Mouse (Mus musculus) layer of hippocampus, adult 9-11 months (tissue): ENCODE measurements around the gene Shank1.
A peak's percentile ranks its signal among the peaks of the same experiment; 100 is the strongest.

ENCODE experiments used
- DNase-seq: peaks from one replicate; pipeline ENCODE4 v3.0.0; 2022

Gene Shank1

DNA sequence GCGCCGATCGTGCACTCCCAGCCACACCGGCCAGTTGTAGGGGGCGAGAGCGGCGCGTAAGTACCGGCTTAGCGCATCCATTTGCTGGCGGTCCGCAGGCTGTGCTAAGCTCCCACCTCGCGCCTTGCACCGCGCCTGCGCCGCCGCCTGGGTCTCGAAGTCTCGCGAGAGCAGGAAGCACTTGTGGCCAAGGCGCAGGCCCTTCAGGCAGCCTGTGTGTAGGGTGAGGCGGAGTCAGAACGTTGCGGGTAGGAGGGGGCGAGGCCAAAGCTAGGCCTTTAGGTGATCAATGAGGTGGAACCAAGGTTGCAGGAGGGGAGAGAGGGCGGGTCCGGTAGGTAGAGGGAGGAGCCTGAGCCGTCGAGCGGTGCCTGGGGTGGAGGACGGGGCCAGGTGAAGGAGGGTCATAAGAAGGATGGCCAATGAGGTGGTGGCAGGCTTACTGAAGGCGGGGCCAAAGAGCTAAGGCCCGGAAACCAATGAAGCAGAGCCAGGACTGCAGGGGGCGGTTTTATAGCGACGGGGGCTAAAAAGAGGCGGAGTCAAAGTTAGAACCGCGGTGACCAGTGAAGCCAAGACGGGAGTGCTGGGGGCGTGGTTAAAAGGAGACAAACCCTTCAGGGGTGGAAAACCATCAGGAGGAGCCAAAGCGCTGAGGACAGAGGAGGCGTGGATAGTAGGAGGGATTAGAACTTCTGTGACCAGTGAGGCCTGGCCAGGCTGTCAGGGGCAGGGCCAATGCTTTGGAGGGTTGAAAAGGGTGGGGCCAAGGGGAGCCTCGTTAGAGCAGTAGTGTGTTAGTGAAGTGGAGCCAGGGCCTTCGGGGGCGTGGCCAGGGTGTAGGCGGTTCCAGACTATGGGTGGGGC lies 5.0 kb upstream of the Shank1 start:
- DNase-seq: peak; percentile 98

DNA sequence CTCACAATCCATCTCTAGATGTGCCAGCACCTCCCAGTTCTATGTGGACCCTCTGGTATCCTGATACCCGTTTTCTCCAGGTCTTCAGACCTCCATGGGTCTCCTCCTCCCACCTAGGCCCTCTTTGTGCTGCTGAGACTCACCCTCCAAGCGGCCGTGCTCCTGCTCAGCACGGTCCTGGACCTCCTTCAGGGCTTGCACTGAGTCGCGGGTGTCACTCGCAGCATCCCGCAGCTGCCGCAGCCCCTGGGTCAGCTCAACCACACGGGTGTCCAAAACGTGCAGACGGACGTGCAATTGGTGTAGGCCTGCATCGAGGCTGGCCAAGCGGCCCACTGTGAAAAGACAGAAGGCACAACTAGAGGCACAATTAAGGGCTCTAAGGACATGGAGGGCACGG lies 4.4 kb upstream of the Shank1 start:
- no peak for DNase-seq

DNA sequence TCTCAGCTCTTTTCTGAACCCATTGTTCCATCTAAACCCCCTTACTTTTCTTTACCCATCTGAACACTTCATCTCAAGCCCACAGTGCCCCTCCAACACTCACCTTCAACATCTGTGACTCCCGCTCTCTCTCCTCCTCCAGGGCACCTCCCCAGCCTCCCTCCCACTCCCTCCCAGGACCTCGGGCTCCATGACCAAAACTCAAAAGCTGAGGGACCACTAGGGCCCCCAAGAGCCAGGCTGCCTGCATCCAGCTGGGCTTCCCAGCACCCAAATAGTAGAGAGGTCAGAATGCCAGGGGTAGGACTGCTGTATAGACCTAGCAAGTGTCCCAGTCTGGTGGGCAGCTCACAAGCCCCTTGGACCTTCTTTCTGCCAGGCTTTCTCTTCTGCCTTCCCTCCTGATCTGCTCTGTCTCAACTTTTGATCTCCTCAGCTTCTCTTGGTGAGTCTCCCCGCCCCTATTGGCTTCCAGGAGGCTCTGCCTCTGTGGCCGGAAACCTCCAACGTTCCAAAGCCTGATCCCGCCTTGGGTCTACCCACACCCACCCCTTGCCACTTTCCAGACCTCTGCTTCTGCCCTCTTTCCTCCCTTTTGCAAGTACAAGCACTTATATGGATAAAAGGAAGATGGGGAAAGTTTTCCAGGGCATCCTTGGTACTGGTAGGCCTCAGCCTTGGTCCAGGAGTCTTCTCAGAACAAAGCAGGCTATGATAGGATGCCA lies 3.4 kb upstream of the Shank1 start, which contains the start of gene Clec11a:
Clec11a (minus strand) TSS at position 387 of the 725 bp plus-strand sequence.
- DNase-seq: no peak

- DNase-seq: no peak
Measured at GRCm38 (mm10) chr7:44307261-44308020, 2.6 kb upstream of the Shank1 start.

DNA sequence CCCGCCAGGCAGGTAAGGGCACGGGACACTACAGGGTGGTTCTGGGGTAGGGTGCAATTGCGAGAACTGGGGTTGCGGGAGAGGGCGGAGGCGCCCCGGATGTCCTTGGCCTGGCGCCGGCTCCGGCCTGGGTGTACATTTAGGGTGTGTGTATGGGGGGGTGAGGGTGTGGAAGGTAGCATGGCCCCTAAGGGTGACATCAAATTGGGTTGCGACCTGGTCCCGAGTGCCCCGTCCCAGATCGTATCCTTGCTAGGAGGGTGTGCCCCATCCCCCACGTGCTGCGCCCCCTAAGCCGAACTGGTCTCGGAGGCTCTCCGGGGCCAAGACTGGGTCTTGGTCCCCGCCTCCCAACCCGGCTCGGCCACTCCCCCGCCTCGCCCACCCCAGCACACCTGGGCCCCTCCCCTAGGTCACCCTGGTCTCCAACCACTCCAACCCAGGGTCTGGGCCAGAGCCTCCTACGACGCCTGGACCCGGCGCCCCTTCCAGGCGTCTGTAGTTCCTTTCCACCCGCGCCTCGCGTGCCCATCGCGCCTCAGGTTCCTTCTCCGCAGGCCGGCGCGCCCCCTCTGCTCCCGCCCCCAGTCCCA lies 328 bp downstream of the Shank1 start:
- DNase-seq: no peak

DNA sequence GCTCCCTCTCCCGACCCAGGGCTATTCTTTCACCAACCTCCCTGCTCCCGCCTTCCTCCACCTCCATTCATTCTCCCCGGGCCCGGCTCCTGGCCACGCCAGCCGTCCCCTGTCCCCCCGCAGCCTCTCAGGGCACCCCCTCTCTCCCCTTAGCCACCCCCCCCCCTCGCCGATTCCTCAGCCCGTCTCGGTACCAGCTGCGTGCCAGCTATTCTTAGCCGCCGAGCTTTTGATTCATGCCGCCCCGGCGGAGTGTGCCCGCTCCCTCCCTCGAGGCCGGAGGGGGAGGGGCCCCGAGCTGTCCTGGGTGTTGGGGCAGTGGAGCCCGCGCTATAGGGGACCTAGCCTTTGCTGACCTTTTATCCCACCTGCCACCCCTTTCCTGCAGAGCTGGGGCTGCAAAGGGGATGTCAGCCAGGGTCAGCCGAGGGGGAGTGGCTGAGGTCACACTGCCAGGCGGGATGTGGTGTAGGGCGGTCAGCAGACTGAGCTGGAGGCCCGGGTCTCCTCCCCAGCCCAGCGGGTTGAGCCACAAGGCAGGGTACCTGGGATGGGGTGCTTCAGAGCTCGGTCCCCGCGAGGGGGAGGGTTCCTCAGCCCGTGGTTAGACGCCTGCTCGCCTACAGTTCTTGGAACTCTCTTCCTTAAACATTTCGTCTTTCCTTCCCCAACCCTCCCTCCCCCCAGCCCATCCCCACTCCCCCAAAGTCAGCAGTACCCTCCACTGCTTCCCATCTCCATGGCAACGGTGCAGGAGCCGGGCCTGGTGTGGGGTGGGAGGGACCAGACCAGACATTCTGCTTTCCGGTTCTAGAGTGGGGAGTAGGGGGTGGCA lies 1.0 kb downstream of the Shank1 start:
- peak; percentile 68 for DNase-seq

DNA sequence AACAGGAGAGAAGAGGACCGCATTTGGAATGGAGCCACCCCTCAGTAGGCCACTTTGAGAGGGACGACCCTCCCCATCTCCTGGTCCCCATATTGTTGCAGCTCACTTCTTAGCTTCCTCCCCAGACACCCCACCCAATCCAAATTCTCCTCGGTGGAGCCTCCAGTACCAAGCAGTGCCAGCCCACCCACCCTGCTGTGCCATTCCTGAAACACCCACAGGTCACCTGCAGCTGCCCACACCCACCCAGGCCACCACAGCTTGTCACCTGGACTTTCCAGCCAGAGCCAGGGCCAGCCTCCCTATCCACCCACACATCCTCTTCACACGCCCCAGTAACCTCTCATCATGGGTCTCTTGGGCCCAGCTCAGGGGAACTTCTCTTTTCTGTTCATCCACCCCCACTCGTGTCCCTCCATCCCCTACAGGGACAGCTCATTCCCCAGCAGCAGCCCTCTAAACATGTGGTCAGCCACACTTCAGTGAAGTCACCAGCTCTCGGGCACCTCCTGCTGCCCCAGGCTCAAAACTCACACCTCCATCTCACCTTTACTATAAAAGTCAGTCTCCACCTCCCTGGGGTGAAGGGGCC lies 1.8 kb downstream of the Shank1 start:
- DNase-seq: no peak

DNA sequence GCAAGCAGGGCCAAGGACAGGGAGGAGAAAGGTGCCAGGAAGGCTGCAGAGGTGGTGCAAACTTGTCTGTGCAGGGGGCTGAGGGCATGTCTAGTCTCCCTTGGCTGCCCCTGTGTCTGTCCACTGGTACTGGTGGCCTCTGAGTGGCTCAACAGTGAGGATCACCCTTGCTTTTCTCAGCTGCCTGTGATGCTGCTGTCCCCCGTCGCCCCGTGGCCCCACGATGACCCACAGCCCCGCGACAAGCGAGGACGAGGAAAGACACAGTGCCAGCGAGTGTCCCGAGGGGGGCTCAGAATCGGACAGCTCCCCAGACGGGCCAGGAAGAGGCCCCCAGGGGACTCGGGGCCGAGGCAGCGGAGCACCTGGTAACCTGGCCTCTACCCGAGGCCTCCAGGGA lies 2.4 kb downstream of the Shank1 start:
- DNase-seq: no peak

- no peak for DNase-seq
Measured at GRCm38 (mm10) chr7:44317913-44318312, 7.9 kb downstream of the Shank1 start.

DNA sequence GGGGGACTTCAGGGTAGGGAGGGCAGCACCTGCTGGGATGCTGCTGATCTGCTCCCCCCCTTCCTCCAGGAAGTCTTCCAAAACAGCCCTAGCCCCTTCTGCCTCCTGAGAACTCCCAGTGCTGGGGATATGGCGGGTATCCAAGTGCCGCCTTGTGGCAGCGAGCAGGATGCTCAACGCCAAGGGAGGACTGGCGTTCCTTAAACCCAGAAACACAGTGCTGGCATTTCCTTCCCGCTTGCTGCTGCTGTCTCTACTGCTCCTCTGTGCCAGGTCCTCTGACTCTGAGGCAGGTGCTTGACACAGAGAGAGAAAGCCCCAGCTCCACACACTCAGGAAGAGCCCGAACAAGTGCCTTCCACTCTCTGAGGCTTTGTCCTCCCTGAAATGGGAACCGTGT lies 10.8 kb downstream of the Shank1 start:
- peak; percentile 84 for DNase-seq

GRCm38 (mm10) chr7:44322290-44322689 lies 12.2 kb downstream of the Shank1 start:
- no peak for DNase-seq

DNA sequence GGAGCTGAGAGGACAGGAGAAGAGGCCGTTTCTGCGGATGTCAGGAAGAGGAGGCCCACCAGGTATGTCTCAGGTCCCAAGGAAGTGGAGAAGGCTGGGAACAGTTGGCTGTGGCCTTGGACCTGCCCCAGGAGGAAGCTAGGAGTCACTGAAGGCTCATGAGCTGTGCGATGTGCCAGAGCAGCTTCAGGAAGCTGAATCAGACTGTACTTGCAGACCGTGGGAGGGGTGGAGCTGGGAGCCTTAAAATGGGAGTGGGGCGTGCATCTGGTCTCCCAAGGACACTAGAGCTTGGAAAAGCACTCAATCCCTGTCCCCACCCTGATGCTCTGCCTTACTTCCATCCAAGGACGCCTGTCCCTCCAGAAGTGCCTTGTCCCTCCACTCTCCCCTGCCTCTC lies 16.6 kb downstream of the Shank1 start:
- no peak for DNase-seq

DNA sequence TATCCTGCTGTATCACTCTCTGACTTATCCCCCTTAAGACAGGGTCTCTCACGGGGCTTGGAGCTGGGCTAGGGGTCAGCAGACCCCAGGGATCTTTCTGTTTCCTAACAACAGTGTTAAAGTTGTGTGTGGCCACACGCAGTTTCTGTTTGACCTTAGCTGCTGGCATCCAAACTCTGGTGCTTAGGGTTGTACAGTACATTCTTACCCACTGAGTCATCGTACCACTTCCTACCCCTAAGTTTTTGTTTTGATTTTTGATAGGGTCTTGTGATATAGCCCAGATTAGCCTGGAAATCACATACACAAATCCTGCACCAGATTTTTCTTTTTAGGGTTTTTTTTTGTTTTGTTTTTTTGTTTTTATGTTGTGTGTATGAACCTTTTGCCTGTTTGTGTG lies 22.3 kb downstream of the Shank1 start:
- DNase-seq: no peak

- DNase-seq: peak; percentile 35
Measured at GRCm38 (mm10) chr7:44334139-44334538, 24.1 kb downstream of the Shank1 start.

- peak; percentile 43 for DNase-seq
Measured at GRCm38 (mm10) chr7:44335031-44335878, 25.2 kb downstream of the Shank1 start.

- peak; percentile 85 for DNase-seq
Measured at GRCm38 (mm10) chr7:44336046-44337021, 26.3 kb downstream of the Shank1 start.

DNA sequence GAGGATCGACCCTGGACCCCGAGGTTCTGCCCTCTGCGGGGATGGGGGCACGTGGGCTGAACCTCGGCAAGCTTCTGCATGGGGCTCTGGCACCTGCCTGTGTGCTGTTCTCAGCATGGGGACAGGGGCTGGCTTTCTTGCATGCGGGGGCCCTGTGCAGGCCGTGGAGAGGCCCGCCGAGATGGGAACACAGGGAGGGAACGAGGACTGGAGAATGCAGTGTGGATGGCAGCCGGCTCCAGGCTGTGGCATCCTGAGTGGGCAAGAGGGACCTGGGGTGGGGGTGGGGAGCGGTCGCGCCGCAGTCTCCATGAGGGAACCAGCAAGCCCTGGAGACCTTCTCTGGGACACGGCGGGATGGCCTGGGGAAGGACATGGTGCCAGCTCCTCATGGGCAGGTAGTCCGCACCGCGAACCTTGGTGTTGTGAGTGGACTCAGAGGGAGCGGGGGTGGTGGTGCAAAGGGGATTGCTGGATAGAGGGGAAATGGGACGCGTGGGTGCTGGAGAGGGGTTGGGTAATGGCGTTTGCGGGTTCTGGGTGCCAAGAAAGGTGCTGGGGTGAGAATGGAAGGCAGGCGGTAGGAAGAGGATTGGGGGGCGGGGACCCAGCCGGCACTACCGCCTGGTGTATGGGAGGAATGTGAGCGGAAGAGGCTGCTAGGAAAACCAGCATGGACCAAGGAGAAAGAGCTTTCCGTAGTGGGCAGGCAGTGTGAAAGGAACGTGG lies 27.2 kb downstream of the Shank1 start:
- peak; percentile 34 for DNase-seq

GRCm38 (mm10) chr7:44340226-44340625 lies 30.2 kb downstream of the Shank1 start:
- DNase-seq: no peak

DNA sequence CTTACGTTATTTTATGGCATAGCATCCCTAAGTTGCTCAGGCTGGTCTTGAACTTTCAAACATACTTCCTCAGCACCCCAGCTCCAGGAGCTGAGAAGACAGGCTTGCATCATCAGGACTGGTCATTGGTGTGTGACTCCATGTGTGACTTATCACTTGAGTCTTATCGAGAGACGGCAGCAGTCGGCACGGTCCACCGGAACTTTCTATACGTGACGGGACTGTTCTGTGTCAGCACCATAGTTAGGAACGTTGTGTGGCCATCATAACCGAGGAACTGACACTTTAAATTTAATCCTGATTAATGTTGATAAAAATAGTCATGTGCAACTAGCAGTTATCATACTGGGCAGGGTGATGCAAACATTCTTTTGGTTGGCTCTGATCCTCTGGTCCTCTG lies 31.1 kb downstream of the Shank1 start:
- no peak for DNase-seq
